Mouse (Mus musculus) frontal cortex, adult (tissue): ENCODE measurements at regions not wholly inside any gene's neighbourhood (a gene's known extent, or its start where the extent isn't known, plus 50 kb on each side); places are given as distances from the start of the nearest gene placed in this dataset.
"Not testable (repeated sequence)": the region's sequence is repeated elsewhere in the genome, so short reads cannot be mapped to it uniquely, and the experiment has no call there.

Experiments used
- ATAC-seq: cut with Nextera tagmentation; 2 replicates; pipeline ENCODE4 v1.9.2; 2017; ENCODE audit warnings: mild to moderate bottlenecking, moderate library complexity, mixed read lengths; ENCODE audit not compliant: low TSS enrichment

- no peak for ATAC-seq
Measured at GRCm38 (mm10) chr2:71597956-71598355, 51.4 kb upstream of the Dlx2 start.

GRCm38 (mm10) chr2:71598368-71598767 is 51.8 kb upstream of the Dlx2 start:
- ATAC-seq: peak; percentile 82

DNA sequence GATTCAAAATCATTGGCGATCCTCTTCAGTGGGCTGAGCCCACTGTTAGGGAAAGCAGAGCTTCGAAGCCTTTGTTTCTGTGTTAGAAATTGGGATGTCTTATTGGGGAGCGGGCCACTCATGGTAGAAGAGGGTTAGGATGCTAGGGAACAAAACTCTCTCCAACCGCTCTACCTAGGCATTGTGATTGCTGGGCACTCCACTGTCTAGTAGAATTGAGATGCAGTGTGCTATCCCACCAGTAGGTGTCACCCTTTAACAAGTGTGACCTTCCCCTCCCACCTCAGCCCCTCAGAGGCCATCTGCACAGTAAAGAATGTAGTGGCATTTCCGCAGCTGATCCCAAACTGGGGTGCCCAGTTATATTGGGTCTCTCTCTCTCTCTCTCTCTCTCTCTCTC is 52.2 kb upstream of the Dlx2 start:
- peak; percentile 90 for ATAC-seq

- ATAC-seq: no peak
Measured at GRCm38 (mm10) chr2:71600213-71600612, 53.7 kb upstream of the Dlx2 start.

DNA sequence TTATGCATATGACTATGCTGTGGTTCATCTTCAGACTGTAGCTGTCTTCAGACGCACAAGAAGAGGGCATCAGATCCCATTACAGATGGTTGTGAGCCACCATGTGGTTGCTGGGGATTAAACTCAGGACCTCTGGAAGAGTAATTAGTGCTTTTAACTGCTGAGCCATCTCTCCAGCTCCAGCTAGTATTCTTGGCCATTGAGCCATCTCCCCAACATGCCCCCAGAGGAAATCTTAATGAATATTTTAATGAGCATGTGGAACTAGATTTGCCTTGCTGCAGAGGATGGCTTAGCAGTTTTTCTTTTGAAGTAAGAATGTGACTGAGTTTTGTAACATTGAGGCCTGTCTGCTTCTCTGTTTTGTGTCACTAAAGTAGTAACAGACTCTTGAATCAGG is 54.4 kb upstream of the Dlx2 start:
- ATAC-seq: no peak

- ATAC-seq: not testable (repeated sequence)
Measured at GRCm38 (mm10) chr2:71603796-71604195, 57.2 kb upstream of the Dlx2 start.

DNA sequence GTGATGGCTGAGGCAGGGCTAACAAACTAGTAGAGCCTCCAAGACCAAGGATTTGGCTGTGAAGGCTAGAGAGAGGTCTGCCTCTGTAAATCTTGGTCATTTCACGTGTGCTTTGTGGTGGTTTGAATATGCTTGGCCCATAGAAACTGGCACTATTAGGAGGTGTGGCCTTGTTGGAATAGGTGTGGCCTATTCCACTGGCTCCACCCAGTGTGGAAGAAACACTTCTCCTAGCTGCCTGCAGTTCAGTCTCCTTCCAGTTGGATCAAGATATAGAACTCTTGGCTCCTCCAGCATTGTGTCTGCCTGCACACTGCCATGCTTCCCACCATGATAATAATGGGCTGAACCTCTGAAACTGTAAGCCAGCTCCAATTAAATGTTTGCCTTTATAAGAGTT is 59.1 kb upstream of the Dlx2 start:
- ATAC-seq: no peak

DNA sequence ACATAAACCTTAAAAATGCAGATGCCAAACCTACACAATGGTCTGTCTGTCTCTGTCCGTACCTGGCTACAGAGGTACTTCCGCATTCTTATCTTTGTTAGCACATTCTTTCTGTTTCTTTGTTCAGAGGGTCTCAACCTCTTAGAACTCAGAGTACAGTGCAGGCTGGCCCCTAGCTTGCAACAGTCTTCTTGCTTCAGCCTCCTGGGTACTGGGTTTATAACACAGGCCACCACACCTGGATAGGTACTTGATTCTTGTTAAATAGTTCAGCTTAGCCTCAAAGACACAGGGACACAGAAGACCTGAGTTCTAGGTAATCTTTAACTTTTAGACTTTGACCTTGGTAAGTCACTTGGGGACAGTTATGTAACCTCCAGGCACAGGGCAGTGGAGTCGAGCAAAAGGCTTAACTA is 60.5 kb upstream of the Dlx2 start:
- no peak for ATAC-seq

DNA sequence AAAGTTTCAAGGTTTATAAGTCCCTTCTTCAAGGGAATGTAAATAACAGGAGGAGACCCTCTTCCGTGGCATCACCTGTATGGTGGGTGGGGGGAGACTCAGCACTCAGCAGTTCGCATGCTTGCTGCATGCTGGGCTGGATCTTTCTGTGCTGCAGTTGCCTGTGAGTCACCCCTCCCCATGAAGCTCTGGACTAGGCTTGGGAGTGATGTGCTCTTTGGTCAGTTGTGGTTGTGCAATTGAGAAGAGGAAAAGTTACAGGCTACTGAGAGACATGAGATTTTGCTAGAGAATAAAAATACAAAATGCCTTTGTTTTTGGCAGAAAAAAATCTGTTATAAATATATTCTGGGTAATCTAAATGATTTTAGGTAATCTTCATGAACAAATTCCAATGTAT is 66.7 kb upstream of the Dlx2 start:
- no peak for ATAC-seq

- ATAC-seq: no peak
Measured at GRCm38 (mm10) chr2:71616526-71616925, 70.0 kb upstream of the Dlx2 start.

- no peak for ATAC-seq
Measured at GRCm38 (mm10) chr2:71621458-71621857, 74.9 kb upstream of the Dlx2 start.

GRCm38 (mm10) chr2:71622532-71623099 is 76.1 kb upstream of the Dlx2 start:
- no peak for ATAC-seq

GRCm38 (mm10) chr2:71623134-71623533 is 76.6 kb upstream of the Dlx2 start:
- ATAC-seq: no peak

GRCm38 (mm10) chr2:71625298-71625902 is 78.8 kb upstream of the Dlx2 start:
- ATAC-seq: peak; percentile 68

GRCm38 (mm10) chr2:71626404-71626803 is 79.8 kb upstream of the Dlx2 start:
- ATAC-seq: no peak

- peak; percentile 41 for ATAC-seq
Measured at GRCm38 (mm10) chr2:71627097-71627755, 80.7 kb upstream of the Dlx2 start.

DNA sequence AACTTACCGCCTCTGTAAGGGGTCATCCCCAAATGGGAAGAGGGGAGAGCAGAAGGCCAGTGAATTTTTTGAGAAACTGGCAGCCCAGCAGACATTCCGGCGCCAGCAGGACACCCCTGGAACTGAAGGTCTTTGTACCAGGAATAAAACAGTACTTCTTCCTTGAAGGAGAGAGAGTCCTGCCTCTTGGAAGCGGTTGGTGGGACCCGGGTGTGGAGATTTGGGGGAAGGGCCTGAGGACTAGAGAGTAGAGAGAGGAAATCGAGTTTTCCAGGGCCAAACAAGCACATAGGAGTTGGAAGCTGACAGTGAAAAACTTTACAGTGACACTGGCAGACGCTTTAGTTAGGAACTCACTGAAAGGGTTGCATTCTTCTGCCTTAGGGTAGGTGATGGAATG is 82.3 kb upstream of the Dlx2 start:
- no peak for ATAC-seq

DNA sequence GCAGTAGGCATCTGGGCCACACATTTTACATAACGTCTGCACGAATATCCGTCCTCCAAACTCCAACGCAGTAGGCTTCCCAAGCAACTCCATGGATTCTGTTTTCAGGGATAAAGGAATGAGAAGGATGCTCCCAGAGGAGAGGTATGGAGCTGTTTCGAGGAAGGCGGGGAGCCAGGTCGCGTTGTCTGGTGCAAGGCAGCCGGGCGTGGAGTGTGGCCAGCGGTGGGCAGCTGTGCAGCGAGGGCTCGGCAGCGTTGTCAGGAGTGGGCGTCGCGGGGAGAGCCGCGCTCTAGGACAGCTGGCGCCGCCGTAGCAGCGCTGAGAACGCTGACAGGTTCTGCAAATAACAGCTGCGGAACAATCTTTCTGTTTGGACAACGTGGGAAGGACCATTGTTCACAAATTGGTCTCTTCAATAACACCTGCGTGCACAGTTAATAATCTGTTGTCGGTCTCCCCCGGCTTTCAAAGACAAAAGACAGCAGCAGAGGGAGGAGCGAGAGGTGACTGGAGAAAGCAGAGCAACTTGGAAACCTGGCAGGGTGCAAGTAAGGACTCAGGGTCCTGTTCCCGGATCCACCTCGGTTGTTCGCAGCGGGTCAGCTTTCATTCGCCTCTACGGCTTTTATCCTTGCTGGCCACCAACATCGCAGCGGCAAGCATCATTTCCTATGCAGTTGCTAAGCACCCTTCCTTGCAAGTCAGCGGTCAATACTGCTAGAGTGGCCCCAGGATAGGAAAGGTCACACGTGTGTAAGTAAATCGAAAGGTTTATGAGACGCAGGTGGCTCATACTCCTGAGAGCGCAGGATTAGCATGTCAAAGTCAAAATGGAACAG is 83.0 kb upstream of the Dlx2 start:
- ATAC-seq: peak; percentile 40

- ATAC-seq: peak; percentile 31
Measured at GRCm38 (mm10) chr2:71630143-71630463, 83.5 kb upstream of the Dlx2 start.

DNA sequence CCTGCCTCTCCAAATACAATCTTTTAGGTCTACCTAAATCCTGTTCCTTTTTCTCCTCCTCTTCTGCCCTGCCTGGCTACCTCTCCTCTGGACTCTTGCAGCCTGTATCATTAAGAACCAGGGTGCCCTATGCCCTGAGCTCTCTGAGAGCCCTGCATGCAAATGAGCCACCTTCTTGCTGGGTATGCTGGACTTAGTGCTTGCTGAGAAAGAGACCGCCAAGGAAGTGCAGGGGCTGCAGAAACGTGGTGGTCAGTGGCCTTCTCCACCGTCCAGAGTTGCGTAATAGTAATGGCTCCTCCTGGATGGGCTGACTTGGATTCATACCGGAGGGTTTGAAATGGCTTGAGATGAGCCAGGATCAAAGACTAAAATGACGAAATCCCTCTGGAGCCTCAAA is 86.9 kb upstream of the Dlx2 start:
- no peak for ATAC-seq

DNA sequence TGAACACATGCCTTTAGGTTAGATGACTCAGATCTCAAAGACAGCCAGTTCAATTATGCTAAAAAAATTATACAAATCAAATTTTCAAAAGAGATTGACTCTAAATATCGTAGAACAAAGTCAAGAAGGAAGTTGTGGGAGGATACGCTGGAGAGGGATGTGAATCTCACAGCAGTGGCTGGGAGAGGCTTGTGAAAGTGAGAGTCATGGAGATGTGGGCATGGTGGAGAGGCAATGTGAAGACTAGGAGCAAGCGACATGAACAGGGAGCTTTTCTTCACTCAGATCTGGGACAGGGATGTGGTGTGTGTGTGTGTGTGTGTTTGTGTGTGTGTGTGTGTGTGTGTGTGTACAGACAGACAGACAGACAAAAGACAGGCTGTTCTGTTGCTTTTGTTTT is 87.9 kb upstream of the Dlx2 start:
- peak; percentile 62 for ATAC-seq

DNA sequence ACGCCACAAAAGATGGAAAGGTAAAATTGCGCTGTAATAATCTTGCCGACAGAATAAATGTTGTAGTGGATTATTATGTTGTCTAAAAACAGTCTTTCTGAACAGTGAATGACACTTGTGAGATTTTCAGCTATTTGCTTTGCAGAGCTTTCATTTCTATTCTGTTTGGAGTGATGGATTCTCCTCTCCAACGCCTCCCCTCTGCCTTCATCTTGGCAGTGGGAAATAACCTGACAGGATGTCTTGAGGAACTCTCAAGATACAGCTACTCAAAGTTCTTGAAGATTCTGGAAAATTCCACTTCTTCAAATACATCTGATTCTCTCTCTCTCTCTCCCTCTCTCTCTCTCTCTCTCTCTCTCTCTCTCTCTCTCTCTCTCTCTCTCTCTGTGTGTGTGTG is 89.6 kb upstream of the Dlx2 start:
- ATAC-seq: 0 out of 2 replicates have a peak, but pooled peaks have one; percentile 15

DNA sequence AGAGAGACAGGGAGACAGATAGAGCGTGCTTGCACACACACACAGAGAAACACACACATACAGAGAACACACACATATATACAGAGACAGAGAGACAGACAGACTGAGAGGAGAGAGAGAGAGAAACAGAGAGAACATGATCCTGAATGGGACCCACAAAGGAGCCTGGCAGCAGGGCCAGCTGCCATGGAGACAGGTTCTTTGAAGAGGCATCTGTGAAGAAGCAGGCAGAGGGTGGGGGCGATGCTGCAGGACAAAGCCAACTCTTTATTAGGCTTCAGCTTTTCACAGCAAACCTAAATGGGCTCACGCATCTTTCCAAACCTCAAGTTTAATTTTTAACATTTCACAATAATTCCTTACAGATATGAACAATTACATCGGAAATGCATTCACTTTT is 90.0 kb upstream of the Dlx2 start:
- ATAC-seq: peak; percentile 62
